Mouse (Mus musculus) left cerebral cortex, adult 8-10 months (tissue): Measurements from ENCODE around the gene Ubxn1. TPM values are rescaled to one million over a fixed set of nuclear protein-coding genes. Genes with fewer than 3 reads are reported as not detected.

Experiments
- DNase-seq, 2 experiments: peaks; one replicate each; pipeline ENCODE4 v3.0.0; 2022; ENCODE audit warnings: low spot score in 2 of 2
- microRNA-seq, 2 experiments: library from miRNA; unstranded; fragments of <30 nt; microRNA quantifications; one replicate each; pipeline ENCODE4 v1.2.0; 2022
- total RNA-seq, 4 experiments: library from RNA; stranded (reverse); gene quantifications; 2 replicates each; pipeline ENCODE4 v1.2.4; 2022

Ubxn1 gene
- total RNA-seq, 4 experiments from 2014 or later = 110 to 127 (median 113) TPM

DNA sequence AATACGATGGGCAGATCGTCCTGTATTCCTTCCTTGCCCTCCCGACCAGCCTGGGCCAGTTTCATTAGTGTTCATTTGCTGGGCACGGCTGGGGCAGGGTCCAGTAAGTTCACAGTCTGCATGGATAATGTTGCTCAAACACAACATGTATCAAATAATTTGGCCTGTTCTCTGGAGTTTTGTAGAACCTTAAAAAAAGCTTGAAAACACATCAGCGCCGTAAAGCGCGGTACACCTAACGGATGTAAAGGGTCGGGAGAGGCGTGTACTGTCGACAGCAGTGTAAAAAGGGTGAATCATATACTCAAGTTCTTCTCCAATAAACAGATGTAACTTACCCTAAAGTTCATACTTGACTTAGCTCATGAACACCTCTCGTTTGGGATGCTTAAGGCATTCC lies 27.3 kb downstream of the Ubxn1 start:
- DNase-seq = no peak

DNA sequence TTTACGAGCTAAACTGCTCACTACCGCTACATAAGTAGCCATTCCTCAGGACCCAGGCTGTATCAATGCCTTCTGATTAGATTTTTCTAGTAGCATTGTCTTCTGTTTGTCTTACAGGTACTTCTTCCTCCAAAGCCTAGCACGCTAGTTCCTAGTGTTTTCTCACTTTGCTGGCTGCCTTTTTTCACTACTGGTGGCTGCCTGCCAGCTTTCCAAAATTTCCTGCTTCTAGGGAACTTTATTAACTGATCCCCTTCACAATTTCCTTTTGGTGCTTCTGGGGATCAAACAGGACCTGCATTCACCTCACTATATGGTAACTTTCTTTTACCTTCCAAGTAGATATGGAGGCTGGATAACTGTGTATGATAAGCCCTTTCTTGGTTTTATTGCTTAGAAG lies 27.8 kb downstream of the Ubxn1 start:
- no peak for DNase-seq

DNA sequence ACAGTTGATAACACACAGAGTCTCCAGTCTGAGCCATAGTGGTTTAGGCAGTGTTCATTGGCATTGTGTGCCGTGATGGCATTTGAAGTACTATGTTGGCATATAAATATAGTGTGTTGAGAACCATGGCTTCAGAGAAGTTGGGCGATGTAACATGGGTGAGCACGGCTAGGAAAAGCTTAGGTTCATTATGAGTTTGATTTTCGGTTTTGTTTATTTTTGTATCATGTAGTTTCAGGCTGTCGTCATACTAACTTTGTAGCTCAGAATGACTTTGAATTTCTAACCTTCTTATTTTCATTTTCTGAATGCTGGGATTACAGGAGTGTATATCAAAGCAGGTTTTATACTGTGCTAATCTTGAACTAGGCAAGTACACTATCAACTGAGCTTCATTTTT lies 32.1 kb downstream of the Ubxn1 start:
- no peak for DNase-seq

DNA sequence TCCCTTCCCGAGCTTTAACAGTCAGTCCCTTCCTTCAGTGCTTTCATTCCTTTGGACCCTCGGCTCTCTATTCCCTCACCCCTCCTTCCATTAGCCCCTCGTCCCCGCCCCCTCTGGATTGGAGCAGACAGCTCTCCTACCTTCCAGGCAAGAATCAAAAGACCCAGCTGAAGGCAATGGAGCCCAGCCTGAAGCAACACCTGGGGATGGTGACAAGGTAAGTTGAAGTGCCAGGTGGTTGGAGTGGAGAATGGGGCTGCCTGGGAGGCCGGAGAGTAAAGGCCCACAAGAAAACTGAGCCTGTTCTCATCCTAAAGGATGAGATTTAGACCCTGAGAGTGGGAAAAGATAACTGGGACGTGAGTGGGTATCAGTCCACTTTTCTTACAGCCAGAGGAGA lies 37.2 kb downstream of the Ubxn1 start:
- DNase-seq = no peak

DNA sequence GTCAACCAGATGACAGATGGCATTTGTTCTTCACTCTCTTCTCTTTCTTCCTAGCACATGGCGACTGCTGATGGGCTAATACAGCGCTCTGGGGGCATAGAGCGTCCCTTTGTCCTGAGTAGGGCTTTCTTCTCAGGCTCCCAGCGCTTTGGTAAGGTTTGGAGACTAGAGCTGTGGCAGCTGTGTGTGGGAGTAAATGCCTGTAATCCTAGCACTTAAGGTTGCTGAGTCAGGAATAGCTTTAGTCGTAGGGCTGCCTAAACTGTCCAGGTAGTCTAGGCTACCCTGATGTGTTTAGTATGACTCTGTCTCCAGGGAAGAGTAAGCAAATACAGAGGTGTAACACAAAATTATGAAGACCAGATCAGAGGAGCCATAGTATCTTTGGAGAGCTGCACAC lies 40.5 kb downstream of the Ubxn1 start:
- DNase-seq = no peak

DNA sequence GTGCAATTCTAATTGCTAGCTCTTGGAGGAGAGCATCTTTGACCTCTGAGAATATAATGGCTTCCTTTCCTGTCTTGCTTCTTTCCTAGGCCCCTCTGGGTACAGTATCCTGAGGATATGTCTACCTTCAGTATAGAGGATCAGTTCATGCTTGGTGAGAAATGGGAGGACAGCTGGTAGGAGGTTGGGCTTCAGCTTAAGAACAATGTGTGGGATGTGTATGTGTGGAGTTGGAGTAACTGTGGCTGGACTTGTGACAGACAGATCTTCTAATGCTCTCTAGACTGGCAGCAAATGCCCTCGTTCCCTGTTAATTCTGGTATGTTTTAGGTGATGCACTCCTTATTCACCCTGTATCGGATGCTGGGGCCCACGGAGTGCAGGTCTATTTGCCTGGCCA lies 42.9 kb downstream of the Ubxn1 start:
- DNase-seq = no peak

DNA sequence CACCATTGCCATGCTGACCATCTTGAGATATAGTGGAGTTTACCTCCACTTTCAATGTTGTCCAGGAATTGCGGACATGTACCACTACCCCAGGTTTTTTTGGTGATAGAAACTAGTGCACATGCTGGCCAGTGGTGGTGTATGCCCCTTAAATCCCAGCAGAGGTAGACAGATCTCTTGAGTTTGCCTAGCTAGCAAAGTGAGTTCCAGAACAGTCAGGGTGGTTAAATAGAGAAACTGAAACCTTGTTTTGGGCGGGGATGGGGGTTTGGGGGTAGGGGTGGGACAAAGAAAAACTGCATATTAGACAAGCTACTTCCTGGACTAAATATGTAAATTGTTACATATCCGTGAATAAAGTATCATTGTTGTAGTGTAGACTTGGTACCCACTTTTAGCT lies 47.7 kb downstream of the Ubxn1 start:
- DNase-seq = no peak

DNA sequence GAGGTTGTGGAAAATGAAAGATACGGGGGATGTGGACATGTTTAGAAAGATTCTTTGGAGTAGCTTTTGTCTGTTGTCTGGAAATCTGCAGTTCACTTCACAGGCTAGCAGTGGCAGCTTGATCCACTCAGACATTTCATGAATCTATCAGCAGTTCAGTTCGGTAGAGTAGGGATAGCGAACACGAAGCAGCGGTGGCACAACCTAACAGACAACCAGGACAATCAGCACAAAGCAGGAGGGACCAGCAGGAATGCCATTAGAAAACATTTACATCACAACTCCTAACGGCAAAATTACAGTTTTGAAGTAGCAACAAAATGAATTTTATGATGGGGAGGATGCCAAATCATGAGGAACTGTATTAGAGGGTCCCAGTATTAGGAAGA lies 48.4 kb downstream of the Ubxn1 start:
- DNase-seq = no peak

DNA sequence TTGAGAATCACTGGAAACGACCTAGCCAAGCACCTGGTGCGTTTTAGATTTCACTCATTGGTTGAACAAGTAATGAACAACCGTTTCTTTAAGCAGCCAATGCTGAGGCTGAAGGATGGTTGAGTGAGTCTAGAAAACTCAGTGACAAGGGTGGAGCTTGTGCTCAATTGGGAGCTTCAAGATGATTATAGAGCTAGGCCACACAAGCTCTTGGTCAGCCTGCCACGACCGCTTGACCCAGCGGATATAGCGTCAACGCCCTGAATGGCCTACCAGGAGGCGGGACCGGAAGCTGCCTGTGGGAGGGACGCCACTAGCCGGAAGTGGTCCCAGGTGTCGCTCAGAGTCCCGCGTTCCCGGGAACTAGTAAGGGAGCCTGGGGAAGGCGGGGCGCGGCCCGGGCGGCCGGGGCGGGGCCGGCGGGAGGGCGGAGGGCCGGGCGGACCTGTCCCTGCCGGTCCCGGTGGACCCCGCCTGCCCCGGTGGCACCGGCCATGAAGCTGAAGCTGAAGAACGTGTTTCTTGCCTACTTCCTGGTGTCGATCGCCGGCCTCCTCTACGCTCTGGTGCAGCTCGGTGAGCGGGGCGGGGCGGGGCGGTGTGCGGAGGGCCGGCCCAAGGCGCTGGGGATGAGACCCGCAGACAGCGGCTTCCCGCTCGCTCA lies 48.9 kb downstream of the Ubxn1 start, which contains the start of gene B3gat3:
TSS of gene B3gat3 (plus strand) at position 302 of the 664 bp plus-strand sequence.
- DNase-seq = peak; percentile 89 to 94

DNA sequence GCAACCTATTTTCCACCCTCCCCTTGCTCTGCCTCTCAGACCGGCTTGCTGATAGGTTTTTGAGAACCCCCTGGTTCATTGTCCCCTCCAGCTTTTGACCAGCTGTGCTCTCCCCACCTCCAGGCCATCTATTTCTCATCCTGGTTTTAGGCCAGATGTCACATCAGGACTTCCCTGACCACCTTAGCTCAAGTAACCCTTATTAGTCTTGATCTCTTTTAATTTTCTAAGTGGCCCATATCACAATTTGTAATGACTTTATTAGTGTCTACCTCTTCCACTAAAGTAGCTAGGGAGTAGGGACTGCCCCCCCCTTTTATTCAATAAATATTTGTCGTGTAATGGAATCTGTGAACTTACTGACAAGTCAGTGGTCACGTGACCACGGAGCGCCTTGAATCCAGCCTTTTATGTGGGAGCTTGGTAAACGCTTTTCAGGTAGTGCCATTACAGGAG lies 49.6 kb downstream of the Ubxn1 start:
- DNase-seq = no peak

DNA sequence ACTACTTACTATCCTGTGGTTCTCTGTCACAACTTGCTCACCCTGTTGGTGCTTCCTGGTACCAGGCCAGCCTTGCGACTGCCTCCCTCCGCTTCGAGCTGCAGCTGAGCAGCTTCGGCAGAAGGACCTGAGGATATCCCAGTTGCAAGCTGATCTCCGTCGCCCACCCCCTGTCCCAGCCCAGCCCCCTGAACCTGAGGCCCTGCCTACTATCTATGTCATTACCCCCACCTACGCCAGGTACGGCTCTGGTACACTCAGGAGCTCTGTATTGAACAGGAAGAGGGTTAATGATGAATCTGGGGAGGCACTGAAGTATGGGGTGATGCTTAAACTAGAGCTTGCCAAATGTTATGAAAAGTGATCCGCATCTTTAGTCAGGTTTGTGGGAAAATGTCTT lies 50.4 kb downstream of the Ubxn1 start:
- DNase-seq = no peak

Small RNA genes within 50 kb of the gene (microRNA-seq; reads per million reads assigned to microRNA genes)
- 0 to 0.66 reads per million in 2 experiments for gene Mir5136

Other genes starting within 250 kb of the Ubxn1 start
- gene Chrm1, start 207.7 kb upstream of the Ubxn1 start, total RNA-seq = 100 to 1,000 TPM; 131 to 142 (median 136) TPM
- gene Slc3a2, start 148.1 kb upstream of the Ubxn1 start, total RNA-seq = 100 to 1,000 TPM; 147 to 155 (median 150) TPM
- 10 to 100 TPM; 43.0 to 47.5 (median 45.1) TPM for gene Wdr74, start 135.7 kb upstream of the Ubxn1 start, total RNA-seq
- 1 to 10 TPM in 2 of 4 experiments, not detected in 2; 1.4 to 2.0 TPM for gene 1700092M07Rik, start 130.8 kb upstream of the Ubxn1 start, total RNA-seq
- 10 to 100 TPM; 59.6 to 66.4 (median 65.6) TPM for gene Stx5a, start 130.1 kb upstream of the Ubxn1 start, total RNA-seq
- 10 to 100 TPM; 77.1 to 88.0 (median 80.2) TPM for gene Nxf1, start 114.4 kb upstream of the Ubxn1 start, total RNA-seq
- 10 to 100 TPM; 58.9 to 78.6 (median 67.2) TPM for gene Tmem223, start 100.5 kb upstream of the Ubxn1 start, total RNA-seq
- 10 to 100 TPM; 11.3 to 14.6 (median 12.4) TPM for gene Tmem179b, start 97.0 kb upstream of the Ubxn1 start, total RNA-seq
- 10 to 100 TPM; 13.7 to 18.1 (median 15.9) TPM for gene Taf6l, start 85.1 kb upstream of the Ubxn1 start, total RNA-seq
- gene Polr2g, start 72.9 kb upstream of the Ubxn1 start, total RNA-seq = 100 to 1,000 TPM; 107 to 116 (median 109) TPM
- 1 to 10 TPM; 4.9 to 7.3 (median 5.8) TPM for gene Zbtb3, start 68.9 kb upstream of the Ubxn1 start, total RNA-seq
- gene Ttc9c, start 52.2 kb upstream of the Ubxn1 start, total RNA-seq = 10 to 100 TPM; 38.5 to 40.8 (median 39.2) TPM
- gene Hnrnpul2, start 51.5 kb upstream of the Ubxn1 start, total RNA-seq = 100 to 1,000 TPM; 113 to 120 (median 118) TPM
- not detected for gene AC129217.1, start 41.7 kb upstream of the Ubxn1 start, total RNA-seq
- 100 to 1,000 TPM; 100 to 111 (median 105) TPM for gene Bscl2, start 34.0 kb upstream of the Ubxn1 start, total RNA-seq
- 100 to 1,000 TPM; 153 to 200 (median 171) TPM for gene Gng3, start 32.3 kb upstream of the Ubxn1 start, total RNA-seq
- gene Lrrn4cl, start 20.7 kb upstream of the Ubxn1 start, total RNA-seq = 1 to 10 TPM in 2 of 4 experiments, under 1 TPM in 2; 0.68 to 1.5 (median 0.96) TPM
- 10 to 100 TPM; 30.4 to 37.2 (median 33.3) TPM for gene Uqcc3, start 9.4 kb downstream of the Ubxn1 start, total RNA-seq
- gene Lbhd1, start 12.2 kb downstream of the Ubxn1 start, total RNA-seq = 1 to 10 TPM; 4.7 to 9.0 (median 6.3) TPM
- gene Gm49403, start 12.4 kb downstream of the Ubxn1 start, total RNA-seq = not detected
- 10 to 100 TPM; 20.8 to 25.2 (median 21.8) TPM for gene 1810009A15Rik, start 17.4 kb downstream of the Ubxn1 start, total RNA-seq
- 1 to 10 TPM; 1.4 to 5.6 (median 2.6) TPM for gene Gm49416, start 17.4 kb downstream of the Ubxn1 start, total RNA-seq
- gene Ints5, start 21.5 kb downstream of the Ubxn1 start, total RNA-seq = 10 to 100 TPM; 21.7 to 24.9 (median 22.1) TPM
- gene Ganab, start 26.6 kb downstream of the Ubxn1 start, total RNA-seq = 100 to 1,000 TPM in 3 of 4 experiments, 10 to 100 TPM in 1; 100.0 to 104 (median 103) TPM
- 100 to 1,000 TPM; 155 to 175 (median 172) TPM for gene B3gat3, start 48.9 kb downstream of the Ubxn1 start, total RNA-seq
- gene Rom1, start 57.9 kb downstream of the Ubxn1 start, total RNA-seq = 10 to 100 TPM in 1 of 4 experiments, 1 to 10 TPM in 3; 7.9 to 10.1 (median 8.9) TPM
- 10 to 100 TPM; 12.6 to 15.3 (median 13.8) TPM for gene Eml3, start 58.1 kb downstream of the Ubxn1 start, total RNA-seq
- gene Mta2, start 70.4 kb downstream of the Ubxn1 start, total RNA-seq = 10 to 100 TPM; 46.8 to 53.8 (median 50.4) TPM
- gene Tut1, start 82.4 kb downstream of the Ubxn1 start, total RNA-seq = 10 to 100 TPM; 20.5 to 26.0 (median 22.1) TPM
- 100 to 1,000 TPM; 224 to 271 (median 243) TPM for gene Eef1g, start 95.5 kb downstream of the Ubxn1 start, total RNA-seq
- 10 to 100 TPM; 24.9 to 29.0 (median 27.5) TPM for gene Ahnak, start 117.8 kb downstream of the Ubxn1 start, total RNA-seq
- not detected for gene Scgb1a1, start 216.5 kb downstream of the Ubxn1 start, total RNA-seq